Mouse (Mus musculus): Measurements from ENCODE around the gene Zbed6. TPM values are rescaled to one million over a fixed set of nuclear protein-coding genes. Genes with fewer than 3 reads are reported as not detected.

The Zbed6 gene
- not detected in 2 replicates for polyA plus RNA-seq (2015; fragmentation: Nextera tagmentation; extraction: Ambion mirVana)

DNA sequence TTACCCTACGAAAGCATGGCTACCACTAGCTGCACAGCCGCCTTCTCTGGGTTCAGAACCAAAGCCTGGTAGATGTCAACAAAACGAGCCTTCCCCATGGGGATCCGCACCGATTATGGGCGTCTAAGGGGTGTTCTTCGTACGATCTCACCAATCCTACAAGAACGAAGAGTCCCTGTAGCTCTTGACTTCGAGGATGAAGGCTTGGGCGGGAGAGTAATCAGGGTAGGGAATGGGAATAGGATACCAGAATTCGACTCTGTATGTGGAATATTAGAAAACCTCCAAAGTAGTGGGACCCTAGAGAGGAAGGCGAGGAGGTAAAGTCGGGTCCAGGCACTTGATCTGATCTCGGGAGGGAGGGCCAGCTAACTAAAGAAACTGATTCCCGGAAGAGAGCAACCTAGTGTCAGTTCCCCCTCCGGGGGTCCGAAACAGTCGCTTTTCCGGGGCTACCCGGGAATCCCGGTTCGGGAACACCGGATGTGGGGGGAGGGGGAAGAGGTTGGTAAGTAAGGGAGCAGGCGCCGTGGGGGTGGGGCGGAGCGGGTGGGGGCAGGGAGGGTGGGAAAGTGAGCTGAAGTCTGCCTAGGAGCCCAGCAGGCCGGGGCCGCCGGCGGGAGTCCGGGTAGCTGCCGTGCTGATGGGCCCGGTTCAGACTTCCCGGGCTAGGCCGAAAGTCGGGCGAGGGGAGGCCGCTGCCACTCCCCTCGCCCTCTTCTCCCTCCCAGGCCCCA is at the start of gene Zbed6:
TSS of gene Zbed6 (minus strand) at position 420 of the 737 bp plus-strand sequence.

DNA sequence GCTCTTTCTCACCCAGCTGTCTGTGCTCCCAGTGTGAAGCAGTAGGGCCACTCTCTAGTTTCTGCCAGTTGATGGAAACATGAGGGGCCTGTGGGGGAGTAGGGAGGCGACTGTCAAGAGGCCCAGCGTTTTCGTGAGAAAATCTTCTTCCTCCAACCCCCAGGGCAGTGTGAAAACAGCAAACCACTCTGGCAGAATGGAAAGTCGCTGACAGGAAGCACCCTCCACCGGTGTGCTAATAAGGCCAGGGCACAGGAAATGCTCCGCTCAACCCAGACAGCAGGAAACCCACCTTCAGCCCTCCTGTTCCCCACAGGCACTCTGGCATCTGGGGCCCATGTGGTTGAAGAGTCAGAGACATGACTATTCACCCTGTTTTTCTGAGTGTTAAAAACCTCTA is 29.2 kb upstream of the Zbed6 start, which contains the start of gene Lax1:
TSS of gene Lax1 (minus strand) at position 212 of the 400 bp plus-strand sequence.

DNA sequence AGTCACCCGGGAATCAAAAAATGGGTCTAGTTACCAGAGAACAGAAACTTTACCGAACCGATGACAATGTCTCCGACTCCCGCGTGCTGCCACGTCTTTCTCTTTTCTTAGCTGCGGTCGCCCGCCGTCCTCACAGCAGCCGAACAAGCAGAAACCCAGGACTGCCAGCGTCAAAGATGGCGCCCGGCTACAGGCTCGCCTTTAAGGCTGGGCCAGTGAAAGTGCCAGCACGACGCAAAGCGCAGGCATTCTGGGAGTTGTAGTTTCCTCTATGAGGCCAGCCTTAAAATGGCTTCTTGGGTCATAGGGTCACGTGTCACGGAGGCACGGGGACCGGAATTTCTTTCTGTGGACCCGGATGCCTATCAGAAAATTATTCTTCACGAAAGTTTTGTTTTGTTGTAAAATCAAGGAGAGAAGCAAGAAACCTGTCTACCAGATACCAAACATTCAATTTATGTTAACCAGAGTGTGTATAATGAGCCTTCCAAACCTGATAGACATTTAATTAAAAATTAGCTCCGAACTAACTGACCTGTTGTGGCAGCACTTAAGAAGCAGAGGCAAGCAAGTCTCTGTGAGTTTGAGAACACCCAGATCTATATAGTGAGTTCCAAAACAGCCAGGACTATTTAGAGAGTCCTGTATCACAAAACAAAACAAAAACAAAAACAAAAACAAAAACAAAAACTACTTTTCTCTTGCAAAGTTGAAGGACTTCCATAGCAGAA is 683 bp upstream of the Zbed6 start, which contains the start of gene Gm38394:
TSS of gene Gm38394 (minus strand) at position 116 of the 731 bp plus-strand sequence.

DNA sequence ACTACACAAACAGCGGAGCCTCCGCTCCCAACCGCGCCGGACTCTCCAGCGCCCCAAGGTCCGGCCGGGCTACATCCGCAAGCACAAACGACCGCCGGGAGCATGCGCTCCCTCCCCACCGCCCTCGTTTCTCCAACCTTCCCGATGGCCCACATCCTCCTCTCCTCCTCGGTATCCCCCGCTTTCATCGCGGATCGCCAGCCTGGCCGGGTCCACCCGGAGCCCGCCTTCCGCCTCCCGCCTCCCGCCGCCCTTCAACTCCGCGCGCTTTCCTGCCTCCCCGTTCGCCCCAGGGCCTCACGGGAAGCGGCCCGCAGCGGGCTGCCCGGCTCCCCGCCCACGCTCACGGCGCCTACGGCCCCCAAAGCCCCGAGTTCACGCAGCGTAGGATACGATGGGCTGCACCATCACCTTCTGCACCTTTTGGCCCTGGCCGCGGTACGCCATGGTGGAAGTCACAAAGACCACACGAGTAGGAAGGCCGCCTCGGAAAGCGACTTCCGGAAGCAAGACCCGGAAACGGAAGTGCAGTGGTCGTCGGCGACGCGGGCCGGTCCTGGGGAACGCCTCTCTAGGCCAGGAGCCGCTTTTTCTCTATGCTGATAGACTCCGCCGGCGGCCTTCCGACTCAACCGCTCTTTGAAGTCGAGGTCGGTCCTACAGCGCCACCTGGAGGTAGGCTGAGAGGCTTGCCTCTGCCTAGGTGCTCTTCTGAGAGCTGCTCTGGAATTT is 50.7 kb downstream of the Zbed6 start, which contains the start of gene Snrpe:
TSS of gene Snrpe (minus strand) at position 521 of the 732 bp plus-strand sequence.

Other genes with a start within 250 kb of the Zbed6 start
- 2.3 and 2.7 TPM in 2 replicates for gene Sox13, start 236.5 kb downstream of the Zbed6 start, polyA plus RNA-seq (2015; fragmentation: Nextera tagmentation; extraction: Ambion mirVana)
- gene Snrpe, start 50.6 kb downstream of the Zbed6 start, polyA plus RNA-seq (2015; fragmentation: Nextera tagmentation; extraction: Ambion mirVana), result 213 and 236 TPM in 2 replicates
- 2.8 and 2.9 TPM in 2 replicates for gene Gm38394, start 433 bp upstream of the Zbed6 start, polyA plus RNA-seq (2015; fragmentation: Nextera tagmentation; extraction: Ambion mirVana)
- 0.10 and 0.18 TPM in 2 replicates for gene Lax1, start 29.2 kb upstream of the Zbed6 start, polyA plus RNA-seq (2015; fragmentation: Nextera tagmentation; extraction: Ambion mirVana)
- gene Atp2b4, start 140.2 kb upstream of the Zbed6 start, polyA plus RNA-seq (2015; fragmentation: Nextera tagmentation; extraction: Ambion mirVana), result 5.5 and 7.1 TPM in 2 replicates
- 0.12 and 0.13 TPM in 2 replicates for gene Optc, start 247.1 kb upstream of the Zbed6 start, polyA plus RNA-seq (2015; fragmentation: Nextera tagmentation; extraction: Ambion mirVana)

Measured in skeletal muscle tissue, postnatal 0 days (tissue).